Mouse (Mus musculus) MEL (cell line): ENCODE measurements around the gene Anapc15-ps. TPM values are rescaled to one million over a fixed set of nuclear protein-coding genes. Genes with fewer than 3 reads are reported as not detected.

Source experiments
- DNase-seq: peaks from one replicate; pipeline ENCODE4 v3.0.0; 2011; ENCODE audit warnings: low read depth, low spot score
- H3K27ac ChIP-seq: 2 replicates; pipeline ENCODE4 v1.5.1; 2012; ENCODE audit warnings: low read depth, mild to moderate bottlenecking, control low read depth, low read length, moderate library complexity; ENCODE audit not compliant: control insufficient read depth
- H3K27me3 ChIP-seq, 2 experiments: fragments of 150-350 bp in 1 of 2; sonication (generic) in 1 of 2; 2 replicates each; pipeline ENCODE4 v1.6.1; 2012; ENCODE audit warnings: low read length in 2 of 2, mild to moderate bottlenecking in 2 of 2, improper control_type of control experiment in 1 of 2, moderate library complexity in 1 of 2; ENCODE audit not compliant: insufficient read depth in 2 of 2, control insufficient read depth in 1 of 2
- H3K36me3 ChIP-seq, 2 experiments: 2 replicates each; pipeline ENCODE4 v1.6.1; 2012 to 2014; ENCODE audit warnings: low read length in 2 of 2, improper control_type of control experiment in 1 of 2, inconsistent platforms in 1 of 2, mild to moderate bottlenecking in 1 of 2; ENCODE audit not compliant: insufficient read depth in 2 of 2, control insufficient read depth in 1 of 2
- H3K4me1 ChIP-seq, 2 experiments: fragments of 150-350 bp in 1 of 2; sonication (generic) in 1 of 2; 2 replicates each; pipeline ENCODE4 v1.6.1; 2012; ENCODE audit warnings: low read length in 2 of 2, improper control_type of control experiment in 1 of 2, mild to moderate bottlenecking in 1 of 2; ENCODE audit not compliant: insufficient read depth in 2 of 2, control insufficient read depth in 1 of 2
- H3K4me3 ChIP-seq, 2 experiments: fragments of 150-350 bp in 1 of 2; sonication (generic) in 1 of 2; 2 replicates each; pipeline ENCODE4 v1.5.1; 2012; ENCODE audit warnings: low read depth in 2 of 2, low read length in 2 of 2, mild to moderate bottlenecking in 2 of 2, moderate library complexity in 2 of 2, control low read depth in 1 of 2, improper control_type of control experiment in 1 of 2; ENCODE audit not compliant: control insufficient read depth in 1 of 2, insufficient read depth in 1 of 2
- H3K79me2 ChIP-seq: 2 replicates; pipeline ENCODE4 v1.6.1; 2012; ENCODE audit warnings: mild to moderate bottlenecking, low read length, moderate library complexity; ENCODE audit not compliant: control insufficient read depth, poor library complexity, insufficient read depth
- H3K9ac ChIP-seq: 2 replicates; pipeline ENCODE4 v1.6.1; 2012; ENCODE audit warnings: low read depth, mild to moderate bottlenecking, control low read depth, low read length, moderate library complexity; ENCODE audit not compliant: control insufficient read depth, poor library complexity, severe bottlenecking
- H3K9me3 ChIP-seq: fragments of 150-350 bp; sonication (generic); replicated peaks from 2 replicates; pipeline ENCODE4 v1.6.1; 2012; ENCODE audit warnings: mild to moderate bottlenecking, low read length, improper control_type of control experiment, moderate library complexity; ENCODE audit not compliant: insufficient read depth
- CTCF ChIP-seq, 3 experiments: IDR thresholded peaks in 2 of 3; conservative IDR thresholded peaks in 1 of 3; 2 replicates each; pipeline ENCODE4 v1.5.1; 2011 to 2012; ENCODE audit warnings: low read length in 3 of 3, low read depth in 2 of 3, mild to moderate bottlenecking in 2 of 3, improper control_type of control experiment in 1 of 3, inconsistent platforms in 1 of 3, mixed read lengths in 1 of 3, moderate library complexity in 1 of 3; ENCODE audit not compliant: control insufficient read depth in 1 of 3, insufficient read depth in 1 of 3, poor library complexity in 1 of 3, severe bottlenecking in 1 of 3
- ELF1 ChIP-seq: IDR thresholded peaks from 2 replicates; pipeline ENCODE4 v1.6.1; 2014; ENCODE audit warnings: low read depth, mild to moderate bottlenecking, inconsistent platforms, low read length, improper control_type of control experiment, moderate library complexity
- ETS1 ChIP-seq: IDR thresholded peaks from 2 replicates; pipeline ENCODE4 v1.6.1; 2012; ENCODE audit warnings: low read depth, mild to moderate bottlenecking, inconsistent platforms, low read length, improper control_type of control experiment, moderate library complexity
- HCFC1 ChIP-seq: IDR thresholded peaks from 2 replicates; pipeline ENCODE4 v1.6.1; 2012; ENCODE audit warnings: low read depth, mild to moderate bottlenecking, inconsistent platforms, low read length, improper control_type of control experiment, moderate library complexity
- MAZ ChIP-seq: IDR thresholded peaks from 2 replicates; pipeline ENCODE4 v1.6.1; 2012; ENCODE audit warnings: low read depth, mild to moderate bottlenecking, inconsistent platforms, low read length, improper control_type of control experiment
- MEF2A ChIP-seq: IDR thresholded peaks from 2 replicates; pipeline ENCODE4 v1.6.1; 2014; ENCODE audit warnings: low read depth, mild to moderate bottlenecking, inconsistent platforms, low read length, improper control_type of control experiment; ENCODE audit not compliant: poor library complexity, insufficient replicate concordance, severe bottlenecking; ENCODE audit errors: extremely low read depth
- MYC ChIP-seq: IDR thresholded peaks from 2 replicates; pipeline ENCODE4 v1.6.1; 2011; ENCODE audit warnings: low read depth, mild to moderate bottlenecking, low read length, improper control_type of control experiment, moderate library complexity
- NELFE ChIP-seq: IDR thresholded peaks from 2 replicates; pipeline ENCODE4 v1.6.1; 2011; ENCODE audit warnings: low read depth, low read length, improper control_type of control experiment
- NRF1 ChIP-seq: IDR thresholded peaks from 2 replicates; pipeline ENCODE4 v1.6.1; 2014; ENCODE audit warnings: low read depth, mild to moderate bottlenecking, inconsistent platforms, low read length, improper control_type of control experiment, moderate library complexity; ENCODE audit not compliant: poor library complexity, insufficient read depth, severe bottlenecking
- POLR2A ChIP-seq, 2 experiments: IDR thresholded peaks; 2 replicates each; pipeline ENCODE4 v1.6.1; 2011 to 2012; ENCODE audit warnings: low read length in 2 of 2, mild to moderate bottlenecking in 2 of 2, control low read depth in 1 of 2, improper control_type of control experiment in 1 of 2, low read depth in 1 of 2, moderate library complexity in 1 of 2; ENCODE audit not compliant: control insufficient read depth in 1 of 2, insufficient read depth in 1 of 2, poor library complexity in 1 of 2
- RCOR1 ChIP-seq: IDR thresholded peaks from 2 replicates; pipeline ENCODE4 v1.6.1; 2012; ENCODE audit warnings: low read depth, mild to moderate bottlenecking, inconsistent platforms, low read length, improper control_type of control experiment
- SIN3A ChIP-seq: IDR thresholded peaks from 2 replicates; pipeline ENCODE4 v1.6.1; 2012; ENCODE audit warnings: low read length, improper control_type of control experiment, inconsistent platforms
- SMC3 ChIP-seq: IDR thresholded peaks from 2 replicates; pipeline ENCODE4 v1.6.1; 2011; ENCODE audit warnings: low read depth, low read length, improper control_type of control experiment
- TAL1 ChIP-seq: IDR thresholded peaks from 2 replicates; pipeline ENCODE4 v1.6.1; 2012; ENCODE audit warnings: mild to moderate bottlenecking, inconsistent platforms, low read length, moderate library complexity, mixed read lengths
- TCF12 ChIP-seq: IDR thresholded peaks from 2 replicates; pipeline ENCODE4 v1.6.1; 2014; ENCODE audit warnings: low read depth, mild to moderate bottlenecking, inconsistent platforms, low read length, improper control_type of control experiment, moderate library complexity
- UBTF ChIP-seq: IDR thresholded peaks from 2 replicates; pipeline ENCODE4 v1.6.1; 2012; ENCODE audit warnings: low read depth, mild to moderate bottlenecking, inconsistent platforms, low read length, improper control_type of control experiment, moderate library complexity, borderline replicate concordance; ENCODE audit not compliant: insufficient read depth
- USF1 ChIP-seq: IDR thresholded peaks from 2 replicates; pipeline ENCODE4 v1.6.1; 2014; ENCODE audit warnings: low read depth, mild to moderate bottlenecking, inconsistent platforms, low read length, improper control_type of control experiment, moderate library complexity
- USF2 ChIP-seq, 2 experiments: IDR thresholded peaks; 2 replicates each; pipeline ENCODE4 v1.6.1; 2011 to 2012; ENCODE audit warnings: improper control_type of control experiment in 2 of 2, low read length in 2 of 2, borderline replicate concordance in 1 of 2, inconsistent platforms in 1 of 2, low read depth in 1 of 2, mild to moderate bottlenecking in 1 of 2; ENCODE audit not compliant: insufficient read depth in 1 of 2
- ZMIZ1 ChIP-seq: IDR thresholded peaks from 2 replicates; pipeline ENCODE4 v1.6.1; 2012; ENCODE audit warnings: low read depth, mild to moderate bottlenecking, inconsistent platforms, low read length, improper control_type of control experiment, moderate library complexity
- ZNF384 ChIP-seq: IDR thresholded peaks from 2 replicates; pipeline ENCODE4 v1.6.1; 2012; ENCODE audit warnings: low read depth, mild to moderate bottlenecking, inconsistent platforms, low read length, improper control_type of control experiment
- polyA plus RNA-seq, 2 experiments: library from polyadenylated mRNA; stranded (reverse) in 1 of 2; unstranded in 1 of 2; fragments of >175 nt in 1 of 2; fragments of >200 nt in 1 of 2; gene quantifications; 2 replicates each; pipeline versions ENCODE4 v1.2.1 to v1.2.4; 2012; ENCODE audit warnings: low replicate concordance in 2 of 2, low read depth in 1 of 2; ENCODE audit not compliant: insufficient read length in 2 of 2, insufficient read depth in 1 of 2, missing spikeins in 1 of 2
- total RNA-seq: library from RNA; depleted of rRNA; stranded (reverse); fragments of 300-350 nt; gene quantifications from 2 replicates; pipeline ENCODE4 v1.2.3, GENCODE M21; 2012

Gene Anapc15-ps
- total and polyA plus RNA-seq, 3 experiments = 0.31 TPM; not detected in 2

DNA sequence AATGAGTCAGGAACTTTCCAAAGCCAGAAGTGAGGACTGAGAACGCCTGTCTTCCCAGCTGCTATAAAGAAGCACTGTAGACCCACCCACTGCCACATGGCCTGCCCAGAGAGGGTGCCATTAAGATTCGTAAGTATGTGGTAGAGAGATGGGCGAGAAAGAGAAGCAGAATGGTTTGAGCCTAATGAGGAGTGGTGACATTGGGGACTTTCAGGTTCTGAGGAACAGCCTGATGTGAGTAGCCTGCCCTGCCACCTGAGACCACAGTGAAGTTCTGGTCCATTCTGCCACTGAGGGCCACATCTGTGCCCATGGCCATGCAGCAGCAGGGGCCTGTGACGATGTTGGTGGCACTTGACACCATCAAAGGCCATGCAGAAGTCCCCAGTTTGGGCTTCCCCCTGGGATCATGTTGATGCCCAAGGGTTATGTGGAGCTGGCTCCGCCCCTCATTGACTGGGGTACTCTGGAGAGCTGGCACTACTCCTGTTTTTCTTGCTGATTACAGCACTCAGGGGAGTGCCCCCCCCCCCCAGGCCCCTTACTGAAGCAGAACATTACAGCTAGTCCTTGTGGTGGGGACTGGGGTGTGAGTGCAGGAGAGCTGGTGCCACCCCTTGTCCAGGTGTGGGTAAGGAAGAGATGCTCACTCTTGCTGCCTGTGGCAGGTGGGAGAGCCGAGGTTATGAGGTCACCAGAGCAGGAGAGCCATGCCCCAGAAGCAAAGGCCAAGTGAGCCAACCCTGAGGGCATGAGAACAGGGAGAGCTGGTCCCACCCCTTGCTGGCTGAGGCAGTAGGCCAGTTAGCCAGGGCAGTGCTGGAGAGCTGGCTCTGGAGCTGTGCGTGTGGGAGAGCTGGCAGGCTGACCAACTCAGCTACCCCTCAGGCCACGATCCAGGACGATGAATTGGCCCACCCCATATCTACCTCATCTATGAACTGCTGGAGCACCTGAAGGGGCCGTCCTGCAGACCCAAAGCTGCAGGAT, 16.7 kb downstream of the Anapc15-ps start:
- H3K36me3 ChIP-seq = no peaks in the 10 kb centered on the region
- no peaks in the 10 kb centered on the region for H3K79me2 ChIP-seq
- no peak overlapping the region for H3K4me3 ChIP-seq
- TF ChIP-seq POLR2A (IDR thresholded peaks at IDR 0.05; ENCODE audit: control insufficient read depth in 1 of 2, insufficient read depth in 1 of 2, low read depth in 1 of 2, low read length in 2 of 2, poor library complexity in 1 of 2) (no peak), NELFE (no peak), CTCF (IDR thresholded peaks at IDR 0.05 in 2 of 3, conservative IDR thresholded peaks at IDR 0.05 in 1 of 3; ENCODE audit: control insufficient read depth in 1 of 3, insufficient read depth in 1 of 3, low read depth in 2 of 3, low read length in 3 of 3, poor library complexity in 1 of 3, severe bottlenecking in 1 of 3) (no peak), ZNF384 (no peak), ZMIZ1 (no peak), UBTF (no peak), SMC3 (no peak), NRF1 (no peak), MAZ (no peak), MEF2A (no peak), ETS1 (no peak), MYC (no peak), ELF1 (no peak), USF1 (no peak), TCF12 (no peak), USF2 (IDR thresholded peaks at IDR 0.05; ENCODE audit: borderline replicate concordance in 1 of 2, insufficient read depth in 1 of 2, low read depth in 1 of 2, low read length in 2 of 2) (no peak), SIN3A (no peak), HCFC1 (no peak), TAL1 (no peak), RCOR1 (no peak)
- no peaks in the 10 kb centered on the region for H3K4me1 ChIP-seq
- no peak overlapping the region for H3K9ac ChIP-seq
- no peaks in the 10 kb centered on the region for H3K9me3 ChIP-seq
- H3K27me3 ChIP-seq = no peaks in the 10 kb centered on the region
- no peak for DNase-seq
- H3K27ac ChIP-seq = no peak overlapping the region
